Mouse (Mus musculus) MEL (cell line): ENCODE data around the gene Tmem145. TPM values are rescaled to one million over a fixed set of nuclear protein-coding genes. Genes with fewer than 3 reads are reported as not detected.

Experiments used
- DNase-seq: peaks from one replicate; pipeline ENCODE4 v3.0.0; 2011; ENCODE audit warnings: low read depth, low spot score
- H3K27ac ChIP-seq: 2 replicates; pipeline ENCODE4 v1.5.1; 2012; ENCODE audit warnings: low read depth, mild to moderate bottlenecking, control low read depth, low read length, moderate library complexity; ENCODE audit not compliant: control insufficient read depth
- H3K27me3 ChIP-seq, 2 experiments: fragments of 150-350 bp in 1 of 2; sonication (generic) in 1 of 2; 2 replicates each; pipeline ENCODE4 v1.6.1; 2012; ENCODE audit warnings: low read length in 2 of 2, mild to moderate bottlenecking in 2 of 2, improper control_type of control experiment in 1 of 2, moderate library complexity in 1 of 2; ENCODE audit not compliant: insufficient read depth in 2 of 2, control insufficient read depth in 1 of 2
- H3K36me3 ChIP-seq, 2 experiments: 2 replicates each; pipeline ENCODE4 v1.6.1; 2012 to 2014; ENCODE audit warnings: low read length in 2 of 2, improper control_type of control experiment in 1 of 2, inconsistent platforms in 1 of 2, mild to moderate bottlenecking in 1 of 2; ENCODE audit not compliant: insufficient read depth in 2 of 2, control insufficient read depth in 1 of 2
- H3K4me1 ChIP-seq, 2 experiments: fragments of 150-350 bp in 1 of 2; sonication (generic) in 1 of 2; 2 replicates each; pipeline ENCODE4 v1.6.1; 2012; ENCODE audit warnings: low read length in 2 of 2, improper control_type of control experiment in 1 of 2, mild to moderate bottlenecking in 1 of 2; ENCODE audit not compliant: insufficient read depth in 2 of 2, control insufficient read depth in 1 of 2
- H3K4me3 ChIP-seq, 2 experiments: fragments of 150-350 bp in 1 of 2; sonication (generic) in 1 of 2; 2 replicates each; pipeline ENCODE4 v1.5.1; 2012; ENCODE audit warnings: low read depth in 2 of 2, low read length in 2 of 2, mild to moderate bottlenecking in 2 of 2, moderate library complexity in 2 of 2, control low read depth in 1 of 2, improper control_type of control experiment in 1 of 2; ENCODE audit not compliant: control insufficient read depth in 1 of 2, insufficient read depth in 1 of 2
- H3K79me2 ChIP-seq: 2 replicates; pipeline ENCODE4 v1.6.1; 2012; ENCODE audit warnings: mild to moderate bottlenecking, low read length, moderate library complexity; ENCODE audit not compliant: control insufficient read depth, poor library complexity, insufficient read depth
- H3K9ac ChIP-seq: 2 replicates; pipeline ENCODE4 v1.6.1; 2012; ENCODE audit warnings: low read depth, mild to moderate bottlenecking, control low read depth, low read length, moderate library complexity; ENCODE audit not compliant: control insufficient read depth, poor library complexity, severe bottlenecking
- H3K9me3 ChIP-seq: fragments of 150-350 bp; sonication (generic); replicated peaks from 2 replicates; pipeline ENCODE4 v1.6.1; 2012; ENCODE audit warnings: mild to moderate bottlenecking, low read length, improper control_type of control experiment, moderate library complexity; ENCODE audit not compliant: insufficient read depth
- BHLHE40 ChIP-seq: IDR thresholded peaks from 2 replicates; pipeline ENCODE4 v1.6.1; 2012; ENCODE audit warnings: low read depth, mild to moderate bottlenecking, inconsistent platforms, low read length, improper control_type of control experiment, borderline replicate concordance
- CHD2 ChIP-seq: IDR thresholded peaks from 2 replicates; pipeline ENCODE4 v1.6.1; 2011; ENCODE audit warnings: low read length, improper control_type of control experiment
- ELF1 ChIP-seq: IDR thresholded peaks from 2 replicates; pipeline ENCODE4 v1.6.1; 2014; ENCODE audit warnings: low read depth, mild to moderate bottlenecking, inconsistent platforms, low read length, improper control_type of control experiment, moderate library complexity
- ETS1 ChIP-seq: IDR thresholded peaks from 2 replicates; pipeline ENCODE4 v1.6.1; 2012; ENCODE audit warnings: low read depth, mild to moderate bottlenecking, inconsistent platforms, low read length, improper control_type of control experiment, moderate library complexity
- GABPA ChIP-seq: IDR thresholded peaks from 2 replicates; pipeline ENCODE4 v1.6.1; 2012; ENCODE audit warnings: low read depth, mild to moderate bottlenecking, inconsistent platforms, low read length, improper control_type of control experiment, moderate library complexity
- JUND ChIP-seq: IDR thresholded peaks from 2 replicates; pipeline ENCODE4 v1.6.1; 2011; ENCODE audit warnings: low read depth, mild to moderate bottlenecking, improper control_type of control experiment, low read length
- NELFE ChIP-seq: IDR thresholded peaks from 2 replicates; pipeline ENCODE4 v1.6.1; 2011; ENCODE audit warnings: low read depth, low read length, improper control_type of control experiment
- NRF1 ChIP-seq: IDR thresholded peaks from 2 replicates; pipeline ENCODE4 v1.6.1; 2014; ENCODE audit warnings: low read depth, mild to moderate bottlenecking, inconsistent platforms, low read length, improper control_type of control experiment, moderate library complexity; ENCODE audit not compliant: poor library complexity, insufficient read depth, severe bottlenecking
- POLR2AphosphoS2 ChIP-seq: IDR thresholded peaks from 2 replicates; pipeline ENCODE4 v1.6.1; 2011; ENCODE audit warnings: low read length, improper control_type of control experiment
- POLR2AphosphoS5 ChIP-seq: IDR thresholded peaks from 2 replicates; pipeline ENCODE4 v1.6.1; 2012; ENCODE audit warnings: low read depth, borderline replicate concordance, mild to moderate bottlenecking, inconsistent platforms, low read length, moderate library complexity, mixed read lengths
- SIN3A ChIP-seq: IDR thresholded peaks from 2 replicates; pipeline ENCODE4 v1.6.1; 2012; ENCODE audit warnings: low read length, improper control_type of control experiment, inconsistent platforms
- SMC3 ChIP-seq: IDR thresholded peaks from 2 replicates; pipeline ENCODE4 v1.6.1; 2011; ENCODE audit warnings: low read depth, low read length, improper control_type of control experiment
- TAL1 ChIP-seq: IDR thresholded peaks from 2 replicates; pipeline ENCODE4 v1.6.1; 2012; ENCODE audit warnings: mild to moderate bottlenecking, inconsistent platforms, low read length, moderate library complexity, mixed read lengths
- TBP ChIP-seq: IDR thresholded peaks from 2 replicates; pipeline ENCODE4 v1.8.0; 2011; ENCODE audit warnings: low read depth, low read length, improper control_type of control experiment
- TCF12 ChIP-seq: IDR thresholded peaks from 2 replicates; pipeline ENCODE4 v1.6.1; 2014; ENCODE audit warnings: low read depth, mild to moderate bottlenecking, inconsistent platforms, low read length, improper control_type of control experiment, moderate library complexity
- UBTF ChIP-seq: IDR thresholded peaks from 2 replicates; pipeline ENCODE4 v1.6.1; 2012; ENCODE audit warnings: low read depth, mild to moderate bottlenecking, inconsistent platforms, low read length, improper control_type of control experiment, moderate library complexity, borderline replicate concordance; ENCODE audit not compliant: insufficient read depth
- USF1 ChIP-seq: IDR thresholded peaks from 2 replicates; pipeline ENCODE4 v1.6.1; 2014; ENCODE audit warnings: low read depth, mild to moderate bottlenecking, inconsistent platforms, low read length, improper control_type of control experiment, moderate library complexity
- ZKSCAN1 ChIP-seq: IDR thresholded peaks from 2 replicates; pipeline ENCODE4 v1.6.1; 2012; ENCODE audit warnings: low read depth, mild to moderate bottlenecking, inconsistent platforms, low read length, improper control_type of control experiment, moderate library complexity
- ZNF384 ChIP-seq: IDR thresholded peaks from 2 replicates; pipeline ENCODE4 v1.6.1; 2012; ENCODE audit warnings: low read depth, mild to moderate bottlenecking, inconsistent platforms, low read length, improper control_type of control experiment
- polyA plus RNA-seq, 2 experiments: library from polyadenylated mRNA; stranded (reverse) in 1 of 2; unstranded in 1 of 2; fragments of >175 nt in 1 of 2; fragments of >200 nt in 1 of 2; gene quantifications; 2 replicates each; pipeline versions ENCODE4 v1.2.1 to v1.2.4; 2012; ENCODE audit warnings: low replicate concordance in 2 of 2, low read depth in 1 of 2; ENCODE audit not compliant: insufficient read length in 2 of 2, insufficient read depth in 1 of 2, missing spikeins in 1 of 2
- total RNA-seq: library from RNA; depleted of rRNA; stranded (reverse); fragments of 300-350 nt; gene quantifications from 2 replicates; pipeline ENCODE4 v1.2.3, GENCODE M21; 2012

The Tmem145 gene
- total and polyA plus RNA-seq, 3 experiments: not detected

DNA sequence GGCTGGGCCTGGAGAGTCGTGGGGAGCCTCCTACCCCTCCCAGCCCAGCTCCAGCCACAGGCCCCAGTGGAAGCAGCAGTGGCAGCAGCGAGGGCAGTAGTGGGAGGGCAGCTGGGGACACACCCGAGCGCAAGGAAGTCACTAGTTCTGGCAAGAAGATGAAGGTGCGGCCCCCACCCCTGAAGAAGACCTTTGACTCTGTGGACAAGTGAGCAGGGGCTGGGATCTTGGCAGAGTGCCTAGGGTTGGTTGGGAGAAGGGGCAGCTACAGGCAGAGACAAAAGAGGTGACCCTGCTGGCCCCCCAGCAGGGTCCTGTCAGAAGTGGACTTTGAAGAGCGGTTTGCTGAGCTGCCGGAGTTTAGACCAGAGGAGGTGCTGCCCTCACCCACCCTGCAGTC, 13.8 kb upstream of the Tmem145 start:
- DNase-seq: no peak
- Histone ChIP-seq H3K27me3 (no peaks in the 10 kb centered on the region), H3K79me2 (peaks cover 1% of the 10 kb centered on the region), H3K27ac (no peak overlapping the region), H3K36me3 (peaks cover 12 to 23% of the 10 kb centered on the region in 2 experiments), H3K9me3 (no peaks in the 10 kb centered on the region), H3K9ac (no peak overlapping the region), H3K4me3 (no peak overlapping the region), H3K4me1 (peaks cover 3 to 16% of the 10 kb centered on the region in 2 experiments)
- TF ChIP-seq NRF1 (no peak), ZNF384 (no peak), JUND (no peak), SMC3 (no peak), TAL1 (no peak), NELFE (no peak), SIN3A (no peak), ELF1 (no peak), ETS1 (no peak), UBTF (no peak), USF1 (no peak), POLR2AphosphoS5 (no peak), BHLHE40 (no peak), TBP (no peak), ZKSCAN1 (no peak), POLR2AphosphoS2 (no peak)

DNA sequence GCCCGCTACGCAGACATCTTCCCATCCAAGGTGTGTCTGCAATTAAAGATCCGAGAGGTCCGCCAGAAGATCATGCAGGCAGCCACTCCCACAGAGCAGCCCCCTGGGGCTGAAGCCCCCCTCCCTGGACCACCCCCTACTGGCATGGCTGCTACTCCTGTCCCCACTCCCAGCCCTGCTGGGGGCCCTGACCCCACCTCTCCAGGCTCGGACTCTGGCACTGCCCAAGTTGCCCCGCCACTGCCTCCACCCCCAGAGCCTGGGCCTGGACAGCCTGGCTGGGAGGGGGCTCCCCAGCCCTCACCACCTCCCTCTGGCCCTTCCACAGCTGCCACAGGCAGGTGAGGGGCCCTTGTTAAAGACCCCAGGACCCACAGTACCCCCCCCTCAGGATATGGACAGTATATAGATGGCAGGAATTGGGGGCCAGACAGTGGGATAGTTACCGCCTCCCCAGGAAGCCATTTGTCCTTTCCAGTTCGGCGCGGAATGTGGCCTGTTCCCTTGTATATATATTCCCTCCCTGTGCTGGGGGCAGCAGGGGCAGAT, 12.6 kb upstream of the Tmem145 start:
- Histone ChIP-seq H3K9me3 (no peaks in the 10 kb centered on the region), H3K4me3 (no peak overlapping the region), H3K36me3 (peaks cover 12 to 15% of the 10 kb centered on the region in 2 experiments), H3K4me1 (peaks cover 3 to 16% of the 10 kb centered on the region in 2 experiments), H3K79me2 (peaks cover 5% of the 10 kb centered on the region; the same call in 1 of the 2 replicates), H3K9ac (no peak overlapping the region), H3K27me3 (no peaks in the 10 kb centered on the region), H3K27ac (no peak overlapping the region)
- TF ChIP-seq UBTF (no peak), ZKSCAN1 (no peak), GABPA (no peak), ETS1 (no peak), TBP (no peak), NELFE (no peak), CHD2 (no peak), SIN3A (no peak), ELF1 (no peak), TCF12 (no peak)
- no peak for DNase-seq
